Mouse (Mus musculus): Measurements from ENCODE around the gene Gm49510. TPM values are rescaled to one million over a fixed set of nuclear protein-coding genes. Genes with fewer than 3 reads are reported as not detected.

The Gm49510 gene
- polyA plus RNA-seq, 1 experiment = not detected

DNA sequence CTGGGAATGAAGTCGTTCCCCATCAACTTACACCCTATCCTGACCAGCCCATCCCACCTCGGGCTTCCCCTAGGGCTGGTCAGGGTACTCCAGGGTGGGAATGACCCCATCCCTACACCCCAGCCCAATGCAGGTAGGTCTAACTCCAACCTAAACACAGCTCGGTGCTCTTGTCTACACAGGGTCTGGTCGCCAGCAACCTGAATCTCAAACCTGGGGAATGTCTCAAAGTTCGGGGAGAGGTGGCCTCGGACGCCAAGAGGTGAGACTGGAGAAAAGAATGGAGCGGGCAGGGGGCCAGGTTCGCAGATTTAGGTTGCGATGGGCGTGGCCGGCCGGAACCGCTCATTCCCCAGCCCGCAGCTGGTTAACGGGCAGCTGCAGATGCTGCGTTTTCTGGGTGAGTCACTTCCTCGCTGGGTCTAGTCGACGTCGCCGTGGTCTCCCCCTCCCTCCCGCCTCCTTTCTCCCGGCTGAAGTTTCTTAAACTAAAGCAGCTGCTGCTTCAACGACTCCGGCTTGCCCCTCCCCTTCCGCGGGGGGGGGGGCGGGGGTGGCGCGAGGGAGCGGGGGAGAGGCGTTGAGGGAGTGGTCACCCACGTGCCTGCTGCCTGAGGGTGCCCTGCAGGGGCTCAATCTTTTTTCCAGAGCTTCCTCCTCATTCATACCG is 28.5 kb downstream of the Gm49510 start:
- Histone ChIP-seq H3K27ac (ENCODE audit: control insufficient read depth, insufficient read depth, low read depth, low read length) (peak overlapping the region; percentile 57), H3K4me1 (ENCODE audit: control insufficient read depth, insufficient read depth, low read length) (peaks cover 30% of the 10 kb centered on the region), H3K36me3 (ENCODE audit: control insufficient read depth, insufficient read depth, low read length) (no peaks in the 10 kb centered on the region), H3K27me3 (ENCODE audit: control insufficient read depth, insufficient read depth, low read length) (no peaks in the 10 kb centered on the region), H3K4me3 (ENCODE audit: control insufficient read depth, low read depth, low read length) (peak overlapping the region; percentile 80)
- TF ChIP-seq CTCF (IDR thresholded peaks at IDR 0.05; ENCODE audit: control insufficient read depth, insufficient read depth, insufficient replicate concordance, low read depth, low read length) (no peak), POLR2A (IDR thresholded peaks at IDR 0.05; ENCODE audit: control insufficient read depth, low read depth, low read length) (no peak)

DNA sequence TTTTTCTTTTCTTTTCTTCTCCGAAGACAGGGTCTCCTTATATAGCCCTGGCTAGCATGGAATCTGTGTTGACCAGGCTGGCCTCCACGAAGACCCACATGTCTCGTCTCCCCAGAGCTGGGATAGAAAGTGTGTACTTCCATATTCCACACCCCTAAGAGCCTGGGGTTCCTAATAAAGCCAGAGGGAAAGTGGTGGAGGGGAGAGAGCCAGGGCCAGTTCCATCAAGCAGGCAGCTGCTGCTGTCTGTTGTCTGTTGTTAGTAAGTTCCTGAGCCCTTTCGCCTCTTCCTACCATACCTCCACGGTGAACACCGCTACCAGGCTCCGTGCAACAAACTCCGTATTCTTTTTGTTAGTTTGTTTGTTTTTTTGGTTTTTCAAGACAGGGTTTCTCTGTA is 29.1 kb downstream of the Gm49510 start:
- no peak for TF ChIP-seq CTCF (IDR thresholded peaks at IDR 0.05; ENCODE audit: control insufficient read depth, insufficient read depth, insufficient replicate concordance, low read depth, low read length)
- 0 out of 2 replicates have a peak, but pooled peaks have one; percentile 23 for TF ChIP-seq POLR2A (IDR thresholded peaks at IDR 0.05; ENCODE audit: control insufficient read depth, low read depth, low read length)
- Histone ChIP-seq H3K27me3 (ENCODE audit: control insufficient read depth, insufficient read depth, low read length) (no peaks in the 10 kb centered on the region), H3K4me3 (ENCODE audit: control insufficient read depth, low read depth, low read length) (peak overlapping the region; percentile 71), H3K27ac (ENCODE audit: control insufficient read depth, insufficient read depth, low read depth, low read length) (peak overlapping the region; percentile 75), H3K4me1 (ENCODE audit: control insufficient read depth, insufficient read depth, low read length) (peaks cover 30% of the 10 kb centered on the region), H3K36me3 (ENCODE audit: control insufficient read depth, insufficient read depth, low read length) (no peaks in the 10 kb centered on the region)

DNA sequence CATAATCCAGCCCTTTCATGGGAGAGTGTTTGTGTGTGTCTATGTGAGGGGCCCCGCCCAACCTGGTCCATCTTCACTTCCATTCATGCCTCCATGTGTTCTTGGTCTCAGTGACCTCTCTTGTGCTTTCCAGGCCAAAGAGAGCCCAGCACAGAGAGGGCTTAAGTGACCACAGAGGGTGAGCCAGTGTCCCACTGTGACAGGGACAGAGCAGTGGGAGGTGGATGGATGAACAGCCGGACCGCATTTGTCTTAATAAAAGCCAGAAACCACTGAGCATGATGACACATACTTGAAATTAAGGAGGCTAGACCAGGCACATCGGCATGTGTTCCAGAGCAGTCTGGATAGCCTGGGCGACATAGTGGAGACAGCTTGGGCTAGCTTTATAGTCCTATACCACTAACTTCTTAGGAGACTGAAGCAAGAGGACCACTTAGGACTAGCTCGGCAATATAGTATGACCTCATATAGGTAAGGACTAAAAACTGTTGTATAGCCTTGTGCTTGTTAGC is 30.8 kb downstream of the Gm49510 start:
- TF ChIP-seq CTCF (IDR thresholded peaks at IDR 0.05; ENCODE audit: control insufficient read depth, insufficient read depth, insufficient replicate concordance, low read depth, low read length) (no peak), POLR2A (IDR thresholded peaks at IDR 0.05; ENCODE audit: control insufficient read depth, low read depth, low read length) (no peak)
- Histone ChIP-seq H3K4me3 (ENCODE audit: control insufficient read depth, low read depth, low read length) (no peak overlapping the region), H3K27ac (ENCODE audit: control insufficient read depth, insufficient read depth, low read depth, low read length) (no peak overlapping the region), H3K27me3 (ENCODE audit: control insufficient read depth, insufficient read depth, low read length) (no peaks in the 10 kb centered on the region), H3K4me1 (ENCODE audit: control insufficient read depth, insufficient read depth, low read length) (peaks cover 30% of the 10 kb centered on the region), H3K36me3 (ENCODE audit: control insufficient read depth, insufficient read depth, low read length) (no peaks in the 10 kb centered on the region)

GRCm38 (mm10) chr15:78930801-78931426 is 31.4 kb downstream of the Gm49510 start:
- Histone ChIP-seq H3K27me3 (ENCODE audit: control insufficient read depth, insufficient read depth, low read length) (no peaks in the 10 kb centered on the region), H3K4me1 (ENCODE audit: control insufficient read depth, insufficient read depth, low read length) (peaks cover 27% of the 10 kb centered on the region), H3K4me3 (ENCODE audit: control insufficient read depth, low read depth, low read length) (no peak overlapping the region), H3K36me3 (ENCODE audit: control insufficient read depth, insufficient read depth, low read length) (no peaks in the 10 kb centered on the region), H3K27ac (ENCODE audit: control insufficient read depth, insufficient read depth, low read depth, low read length) (no peak overlapping the region)
- no peak for TF ChIP-seq POLR2A (IDR thresholded peaks at IDR 0.05; ENCODE audit: control insufficient read depth, low read depth, low read length)
- TF ChIP-seq CTCF (IDR thresholded peaks at IDR 0.05; ENCODE audit: control insufficient read depth, insufficient read depth, insufficient replicate concordance, low read depth, low read length) = no peak

- TF ChIP-seq POLR2A (IDR thresholded peaks at IDR 0.05; ENCODE audit: control insufficient read depth, low read depth, low read length) (no peak), CTCF (IDR thresholded peaks at IDR 0.05; ENCODE audit: control insufficient read depth, insufficient read depth, insufficient replicate concordance, low read depth, low read length) (peak; percentile 62; the same call in 1 of the 2 replicates)
- Histone ChIP-seq H3K27ac (ENCODE audit: control insufficient read depth, insufficient read depth, low read depth, low read length) (no peak overlapping the region), H3K27me3 (ENCODE audit: control insufficient read depth, insufficient read depth, low read length) (no peaks in the 10 kb centered on the region), H3K4me1 (ENCODE audit: control insufficient read depth, insufficient read depth, low read length) (peaks cover 20% of the 10 kb centered on the region), H3K36me3 (ENCODE audit: control insufficient read depth, insufficient read depth, low read length) (no peaks in the 10 kb centered on the region), H3K4me3 (ENCODE audit: control insufficient read depth, low read depth, low read length) (no peak overlapping the region)
These were observed 32.1 kb downstream of the Gm49510 start for GRCm38 (mm10) chr15:78931577-78931976.

DNA sequence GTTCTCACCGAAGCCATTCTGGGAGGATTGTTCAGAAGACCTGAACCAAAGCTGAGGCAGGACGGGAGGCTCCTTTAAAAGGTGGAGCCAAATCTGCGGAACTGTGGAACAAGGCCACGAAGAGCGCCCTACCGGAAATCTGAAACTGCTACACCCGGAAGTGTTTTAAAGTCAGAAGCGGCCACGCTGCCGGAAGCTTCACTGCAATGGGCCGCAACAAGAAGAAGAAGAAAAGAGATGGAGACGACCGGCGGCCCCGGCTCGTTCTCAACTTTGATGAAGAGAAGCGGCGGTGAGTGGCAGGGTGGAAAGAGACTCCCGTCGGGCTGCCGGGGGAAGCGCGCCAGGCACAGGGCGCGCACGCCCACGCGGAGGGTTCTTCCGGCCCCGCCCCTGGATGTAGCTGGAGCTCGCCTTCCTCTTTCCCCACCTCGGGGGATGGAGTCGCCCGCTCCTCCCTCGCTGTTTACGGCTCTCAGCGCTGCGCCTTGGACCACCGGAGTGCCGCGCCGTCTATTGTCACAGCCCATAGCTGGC is 35.4 kb downstream of the Gm49510 start, which contains the start of gene Nol12:
TSS of gene Nol12 (plus strand) at position 150 of the 537 bp plus-strand sequence.
- H3K27me3 ChIP-seq (ENCODE audit: control insufficient read depth, insufficient read depth, low read length) = no peaks in the 10 kb centered on the region
- peaks cover 4% of the 10 kb centered on the region for H3K4me1 ChIP-seq (ENCODE audit: control insufficient read depth, insufficient read depth, low read length)
- peak within 1 kb of the TSS; percentile 95 for H3K27ac ChIP-seq (ENCODE audit: control insufficient read depth, insufficient read depth, low read depth, low read length)
- H3K36me3 ChIP-seq (ENCODE audit: control insufficient read depth, insufficient read depth, low read length) = no peaks in the 10 kb centered on the region
- peak within 1 kb of the TSS; percentile 95 for H3K4me3 ChIP-seq (ENCODE audit: control insufficient read depth, low read depth, low read length)
- TF ChIP-seq POLR2A (IDR thresholded peaks at IDR 0.05; ENCODE audit: control insufficient read depth, low read depth, low read length) (peak; percentile 64; the same call in 1 of the 2 replicates), CTCF (IDR thresholded peaks at IDR 0.05; ENCODE audit: control insufficient read depth, insufficient read depth, insufficient replicate concordance, low read depth, low read length) (no peak)

DNA sequence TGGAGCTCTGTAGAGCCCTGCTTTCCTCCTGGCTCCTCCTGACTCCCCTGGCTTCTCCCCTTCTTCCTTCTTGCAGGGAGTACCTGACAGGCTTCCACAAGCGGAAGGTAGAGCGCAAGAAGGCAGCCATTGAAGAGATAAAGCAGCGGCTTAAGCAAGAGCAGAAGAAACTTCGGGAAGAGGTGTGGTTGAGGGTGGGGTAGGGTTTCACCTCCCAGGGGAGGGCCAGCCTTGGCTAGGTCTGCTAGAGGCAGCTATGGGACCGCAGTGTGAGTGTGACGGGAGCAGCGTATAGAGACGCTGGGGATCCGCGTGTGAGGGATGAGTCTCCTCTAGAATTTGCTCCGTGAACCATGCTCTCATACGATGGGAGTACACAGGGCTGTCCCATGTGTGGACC is 36.9 kb downstream of the Gm49510 start:
- TF ChIP-seq POLR2A (IDR thresholded peaks at IDR 0.05; ENCODE audit: control insufficient read depth, low read depth, low read length) (no peak), CTCF (IDR thresholded peaks at IDR 0.05; ENCODE audit: control insufficient read depth, insufficient read depth, insufficient replicate concordance, low read depth, low read length) (no peak)
- Histone ChIP-seq H3K36me3 (ENCODE audit: control insufficient read depth, insufficient read depth, low read length) (peaks cover 2% of the 10 kb centered on the region), H3K27ac (ENCODE audit: control insufficient read depth, insufficient read depth, low read depth, low read length) (no peak overlapping the region), H3K27me3 (ENCODE audit: control insufficient read depth, insufficient read depth, low read length) (no peaks in the 10 kb centered on the region), H3K4me1 (ENCODE audit: control insufficient read depth, insufficient read depth, low read length) (peaks cover 4% of the 10 kb centered on the region), H3K4me3 (ENCODE audit: control insufficient read depth, low read depth, low read length) (no peak overlapping the region)

Measured in testis, adult 2 months (tissue).